16 mouse cellular contexts compared by ENCODE assay signal in the genomic region with DNA sequence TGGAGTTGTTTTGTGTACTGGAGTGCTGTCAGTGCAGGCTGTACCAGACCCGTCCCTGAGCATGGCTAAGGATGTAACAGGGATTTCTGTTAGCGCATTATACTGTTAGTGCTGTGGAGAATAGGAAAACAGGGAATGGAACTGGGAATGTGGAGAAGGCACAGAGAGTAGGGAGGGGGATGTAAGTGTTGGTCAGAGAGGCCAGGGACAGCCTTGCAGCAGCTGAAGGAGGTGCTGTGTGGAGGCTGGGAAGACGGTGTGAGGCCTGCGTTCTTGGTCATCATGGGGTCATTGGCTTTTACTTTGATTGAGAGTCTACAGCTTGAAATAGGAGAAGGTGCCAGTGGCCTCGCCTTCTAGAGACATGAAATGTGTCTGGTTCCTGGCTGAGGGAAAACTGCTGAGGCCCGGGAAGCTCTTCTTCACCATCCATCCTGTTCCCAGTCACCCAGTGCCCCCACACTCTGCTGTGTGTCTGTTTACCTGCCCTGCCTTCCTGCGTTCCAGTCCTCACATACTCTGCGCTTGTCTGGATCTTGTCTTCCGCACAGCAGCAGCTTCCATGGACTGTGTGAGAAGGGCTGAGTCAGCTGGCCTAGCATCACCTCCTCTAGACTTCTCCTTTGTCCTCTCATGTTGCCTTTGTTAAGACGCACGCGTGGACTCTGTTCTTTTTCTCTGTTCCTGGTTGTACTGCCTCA. TPM values are rescaled to one million over a fixed set of nuclear protein-coding genes. Genes with fewer than 3 reads are reported as not detected.
DNase-seq lines count a peak whose midpoint lies in the region; ATAC-seq and TF ChIP-seq lines count a peak whose summit lies in the region.
"Had no signal": no experiment of that assay in that cellular context is flagged by ENCODE, and none has a peak within 500 bp of the region (broad histone marks: within the 10 kb centered on the region; RNA-seq: fewer than 3 reads in every experiment).

No protein-coding gene starts in this region.

- no peaks in the 10 kb centered on the region for H3K36me3 ChIP-seq in hindbrain, embryonic 15.5 days
- H3K36me3 ChIP-seq in hindbrain, embryonic 14.5 days (replicated peaks; ENCODE audit: control insufficient read depth, insufficient read depth), result 0 out of 2 replicates have a peak, but pooled peaks cover 13% of the 10 kb centered on the region
- peaks cover 49% of the 10 kb centered on the region for H3K36me3 ChIP-seq in lung, embryonic 14.5 days (ENCODE audit: insufficient read depth)
- peaks cover 69% of the 10 kb centered on the region for H3K36me3 ChIP-seq in limb, embryonic 12.5 days
- H3K36me3 ChIP-seq: intestine, embryonic 15.5 days had no signal

- no peaks in the 10 kb centered on the region for H3K27me3 ChIP-seq in hindbrain, embryonic 15.5 days
- no peaks in the 10 kb centered on the region for H3K27me3 ChIP-seq in hindbrain, embryonic 14.5 days (ENCODE audit: control insufficient read depth, insufficient read depth, low read length)
- H3K27me3 ChIP-seq in lung, embryonic 14.5 days (ENCODE audit: insufficient read depth, low read length), result no peaks in the 10 kb centered on the region
- no peaks in the 10 kb centered on the region for H3K27me3 ChIP-seq in limb, embryonic 12.5 days
- H3K27me3 ChIP-seq: intestine, embryonic 15.5 days; liver, embryonic 12.5 days had no signal

- H3K4me3 ChIP-seq in hindbrain, embryonic 15.5 days, result no peak overlapping the region
- no peak overlapping the region for H3K4me3 ChIP-seq in hindbrain, embryonic 14.5 days (replicated peaks; ENCODE audit: low read length)
- H3K4me3 ChIP-seq in lung, embryonic 14.5 days (ENCODE audit: low read depth, low read length), result no peak overlapping the region
- H3K4me3 ChIP-seq in limb, embryonic 12.5 days (replicated peaks), result no peak overlapping the region
- H3K4me3 ChIP-seq: intestine, embryonic 15.5 days; liver, embryonic 12.5 days had no signal

- H3K27ac ChIP-seq in hindbrain, embryonic 15.5 days (replicated peaks), result no peak overlapping the region
- no peak overlapping the region for H3K27ac ChIP-seq in hindbrain, embryonic 14.5 days
- no peak overlapping the region for H3K27ac ChIP-seq in lung, embryonic 14.5 days (ENCODE audit: low read depth)
- peak overlapping the region; percentile 37; the same call in 1 of the 2 replicates for H3K27ac ChIP-seq in limb, embryonic 12.5 days
- H3K27ac ChIP-seq: intestine, embryonic 15.5 days; liver, embryonic 12.5 days; stomach, postnatal 0 days had no signal

- peak; percentile 13 for DNase-seq in embryo, embryonic 10.5 days (ENCODE audit: low spot score)
- no peak for DNase-seq in embryo, embryonic 11 days
- no peak for DNase-seq in hindbrain, embryonic 14.5 days (ENCODE audit: low spot score)
- no peak for DNase-seq in lung, embryonic 14.5 days
- no peak for DNase-seq in lung, postnatal 36 days
- no peak for DNase-seq in thymus, postnatal 14 days
- DNase-seq: cerebellum, postnatal 10 days; gastrocnemius, postnatal 36 days; heart, postnatal 14 days; right cerebral cortex, postnatal 25 days had no signal

- peaks cover 5% of the 10 kb centered on the region; the same call in 1 of the 2 replicates for H3K4me1 ChIP-seq in hindbrain, embryonic 15.5 days (replicated peaks)
- H3K4me1 ChIP-seq in hindbrain, embryonic 14.5 days (replicated peaks; ENCODE audit: control insufficient read depth, insufficient read depth, low read length), result no peaks in the 10 kb centered on the region
- no peaks in the 10 kb centered on the region for H3K4me1 ChIP-seq in lung, embryonic 14.5 days (ENCODE audit: insufficient read depth)
- peaks cover 14% of the 10 kb centered on the region for H3K4me1 ChIP-seq in limb, embryonic 12.5 days (replicated peaks)
- H3K4me1 ChIP-seq: intestine, embryonic 15.5 days; liver, embryonic 12.5 days had no signal

- no peak for ATAC-seq in hindbrain, embryonic 15.5 days (ENCODE audit: low FRiP score, low read depth)
- no peak for ATAC-seq in hindbrain, embryonic 14.5 days (ENCODE audit: low FRiP score)
- 0 out of 2 replicates have a peak, but pooled peaks have one; percentile 28 for ATAC-seq in lung, embryonic 14.5 days (ENCODE audit: insufficient read depth)
- no peak for ATAC-seq in limb, embryonic 12.5 days (ENCODE audit: insufficient number of reproducible peaks, insufficient read depth, low FRiP score, low TSS enrichment, low read depth)
- ATAC-seq: intestine, embryonic 15.5 days; liver, embryonic 12.5 days had no signal

- no peak for TF ChIP-seq CTCF in lung, embryonic 14.5 days (IDR thresholded peaks at IDR 0.05; ENCODE audit: low read depth)

- no peak overlapping the region for H3K4me2 ChIP-seq in hindbrain, embryonic 15.5 days
- H3K4me2 ChIP-seq in hindbrain, embryonic 14.5 days (replicated peaks), result no peak overlapping the region
- no peak overlapping the region for H3K4me2 ChIP-seq in lung, embryonic 14.5 days
- no peak overlapping the region for H3K4me2 ChIP-seq in limb, embryonic 12.5 days
- H3K4me2 ChIP-seq: heart, embryonic 11.5 days; intestine, embryonic 15.5 days; liver, embryonic 12.5 days had no signal

- H3K9ac ChIP-seq in hindbrain, embryonic 15.5 days, result 0 out of 2 replicates have a peak overlapping the region, but pooled peaks have one; percentile 13
- no peak overlapping the region for H3K9ac ChIP-seq in hindbrain, embryonic 14.5 days
- no peak overlapping the region for H3K9ac ChIP-seq in lung, embryonic 14.5 days
- H3K9ac ChIP-seq in limb, embryonic 12.5 days (replicated peaks), result no peak overlapping the region
- H3K9ac ChIP-seq: intestine, embryonic 15.5 days; liver, embryonic 12.5 days had no signal

- 65% methylated on average over 12 of the region's 12 CpGs for WGBS in hindbrain, embryonic 15.5 days
- WGBS in hindbrain, embryonic 14.5 days, result 70% methylated on average over 12 of the region's 12 CpGs
- WGBS in lung, embryonic 14.5 days, result 44% methylated on average over 12 of the region's 12 CpGs
- WGBS in limb, embryonic 12.5 days, result 39% methylated on average over 12 of the region's 12 CpGs

- no peaks in the 10 kb centered on the region for H3K9me3 ChIP-seq in hindbrain, embryonic 15.5 days
- no peaks in the 10 kb centered on the region for H3K9me3 ChIP-seq in hindbrain, embryonic 14.5 days (ENCODE audit: control insufficient read depth, low read length)
- no peaks in the 10 kb centered on the region for H3K9me3 ChIP-seq in lung, embryonic 14.5 days (ENCODE audit: low read depth, low read length)
- no peaks in the 10 kb centered on the region for H3K9me3 ChIP-seq in limb, embryonic 12.5 days
- H3K9me3 ChIP-seq: intestine, embryonic 15.5 days; liver, embryonic 12.5 days had no signal

RNA-seq across cellular contexts. Expression of a gene that starts 50.0 kb away (rescaled TPM):
- polyA plus RNA-seq in hindbrain, embryonic 15.5 days (2015; fragmentation: Nextera tagmentation; extraction: Ambion mirVana), result 30.6 and 31.8 TPM in 2 replicates
- 30.6 and 35.1 TPM in 2 replicates for polyA plus RNA-seq in hindbrain, embryonic 14.5 days (2014; fragmentation: Nextera tagmentation; extraction: Ambion mirVana)
- polyA plus RNA-seq in lung, embryonic 14.5 days (2014; fragmentation: Nextera tagmentation; extraction: Ambion mirVana), result 86.2 and 86.6 TPM in 2 replicates
- polyA plus RNA-seq in limb, embryonic 12.5 days (2016; fragmentation: Nextera tagmentation; extraction: Ambion mirVana), result 89.2 and 91.6 TPM in 2 replicates
